Mouse (Mus musculus) right cerebral cortex, adult 18-20 months (tissue): ENCODE data around the gene Btbd19.

Experiments
- DNase-seq: peaks from one replicate; pipeline ENCODE4 v3.0.0; 2022; ENCODE audit warnings: mixed read lengths

The Btbd19 gene

DNA sequence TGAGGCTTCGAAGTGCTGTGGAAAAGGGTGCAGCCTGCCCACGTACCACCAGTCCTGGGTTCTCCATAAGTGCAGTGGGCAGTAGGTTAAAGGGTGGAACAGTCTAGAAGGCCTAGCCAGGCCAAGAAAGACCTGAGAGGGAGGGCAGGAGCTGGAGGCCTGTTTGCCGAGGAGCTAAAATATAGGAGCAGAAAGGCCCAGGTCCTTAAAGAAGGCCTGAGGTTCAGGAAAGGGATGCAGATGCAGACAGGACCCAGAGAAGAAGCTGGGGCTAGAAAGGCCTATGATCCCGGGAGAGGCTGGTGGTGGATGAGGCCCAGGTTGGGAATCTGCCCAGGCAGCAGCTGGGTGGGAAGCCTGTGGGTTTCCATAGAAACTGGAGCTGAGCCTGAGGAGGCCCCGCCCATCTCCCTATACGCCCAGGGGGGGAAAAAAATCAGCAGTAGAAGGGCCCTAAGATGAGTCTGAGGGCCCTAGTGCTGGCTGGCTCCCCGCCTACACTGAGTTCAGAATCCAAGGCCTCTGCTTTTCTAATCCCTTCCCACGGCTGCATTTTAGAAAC, at the start of gene Btbd19:
Btbd19 (minus strand) TSS at position 378 of the 562 bp plus-strand sequence.
- DNase-seq, result peak; percentile 82

DNA sequence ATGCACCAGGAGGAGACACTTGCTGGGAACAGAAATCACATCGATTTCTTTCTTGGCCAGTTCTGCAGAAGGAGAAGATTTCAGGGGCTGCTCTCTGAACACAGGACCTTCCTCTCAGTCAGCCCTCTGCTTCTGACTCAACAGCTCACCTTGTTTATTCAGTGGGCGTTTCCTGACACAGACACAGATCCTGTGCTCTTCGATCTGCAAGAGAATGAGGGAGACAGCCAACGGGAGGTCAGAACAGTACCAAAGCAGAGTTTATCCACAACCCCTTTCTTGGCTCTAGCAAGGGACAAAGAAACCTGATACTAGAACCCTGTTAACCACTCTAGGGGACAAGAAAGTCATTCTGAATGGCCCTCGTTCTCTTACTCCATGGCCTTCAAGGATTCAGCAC, 44.4 kb upstream of the Btbd19 start:
- no peak for DNase-seq

DNA sequence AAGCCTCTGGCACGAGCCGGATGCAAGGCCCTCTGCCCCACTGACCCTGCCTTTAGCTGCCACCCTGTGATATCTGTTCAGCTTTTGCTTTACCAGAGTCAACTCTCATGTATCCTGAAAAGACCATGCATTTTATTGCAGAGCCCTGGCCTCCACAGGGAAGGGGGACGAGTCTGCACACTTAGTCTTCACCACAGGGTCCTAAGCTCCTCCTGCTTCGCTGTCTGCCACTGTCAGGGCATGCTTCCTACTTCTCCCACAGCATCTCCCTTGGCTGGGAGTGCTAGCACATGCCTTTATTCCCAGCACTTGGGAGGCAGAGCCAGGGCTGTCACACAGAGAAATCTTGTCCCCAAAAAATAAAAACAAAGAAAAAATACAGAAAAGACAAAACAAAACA, 35.7 kb upstream of the Btbd19 start:
- no peak for DNase-seq

DNA sequence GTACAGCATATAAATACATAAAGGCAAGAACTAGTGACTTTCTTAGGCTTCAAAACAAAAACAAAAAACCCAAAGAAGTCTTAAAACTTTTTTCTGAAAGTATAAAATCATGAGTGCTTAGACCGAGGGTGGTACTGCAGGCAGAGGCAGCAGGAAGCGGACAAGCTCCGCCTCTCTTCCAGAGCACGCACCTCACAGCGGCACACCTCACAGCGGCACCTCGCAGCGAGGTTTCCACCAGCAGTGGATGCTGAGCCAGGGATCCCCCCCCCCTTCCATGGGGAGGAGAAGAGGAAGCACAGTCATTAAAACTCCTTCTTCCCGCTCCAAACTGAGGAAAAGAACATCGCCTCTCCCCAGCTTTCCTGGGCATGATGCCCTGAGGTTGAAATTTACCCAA, 34.1 kb upstream of the Btbd19 start:
- DNase-seq, result no peak

- DNase-seq, result no peak
Measured at GRCm38 (mm10) chr4:117156372-117156771, 30.8 kb upstream of the Btbd19 start.

DNA sequence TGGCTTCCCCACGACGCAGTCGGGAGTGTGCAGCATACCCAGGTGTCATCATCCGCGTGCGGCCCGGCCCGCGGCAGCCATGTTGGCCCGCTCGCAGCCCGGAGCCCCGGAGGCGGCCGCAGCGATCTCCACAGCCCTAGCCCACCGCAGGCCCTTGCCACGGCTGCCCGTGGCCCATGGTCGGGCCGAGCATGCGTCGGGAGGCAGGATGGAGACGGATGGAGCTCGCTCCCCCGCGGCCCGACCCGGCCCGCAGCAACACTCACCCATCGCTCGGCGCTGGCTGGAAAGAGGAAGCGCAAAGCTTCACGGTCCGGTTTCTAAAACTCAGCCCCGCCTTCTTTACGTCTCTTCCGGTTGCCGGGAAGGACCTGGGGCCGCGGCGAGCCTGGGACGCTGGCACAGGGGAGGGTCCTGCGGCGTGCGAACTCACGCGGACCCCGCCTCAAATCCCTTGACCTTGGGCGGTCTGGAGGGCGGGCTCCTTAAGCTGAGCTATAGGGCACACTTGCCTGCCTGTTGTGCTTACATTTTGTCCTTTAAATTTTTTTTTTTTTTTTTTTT, 30.3 kb upstream of the Btbd19 start, which contains the start of gene Rps8:
Rps8 (minus strand) TSS at position 452 of the 564 bp plus-strand sequence.
- DNase-seq, result peak; percentile 91

DNA sequence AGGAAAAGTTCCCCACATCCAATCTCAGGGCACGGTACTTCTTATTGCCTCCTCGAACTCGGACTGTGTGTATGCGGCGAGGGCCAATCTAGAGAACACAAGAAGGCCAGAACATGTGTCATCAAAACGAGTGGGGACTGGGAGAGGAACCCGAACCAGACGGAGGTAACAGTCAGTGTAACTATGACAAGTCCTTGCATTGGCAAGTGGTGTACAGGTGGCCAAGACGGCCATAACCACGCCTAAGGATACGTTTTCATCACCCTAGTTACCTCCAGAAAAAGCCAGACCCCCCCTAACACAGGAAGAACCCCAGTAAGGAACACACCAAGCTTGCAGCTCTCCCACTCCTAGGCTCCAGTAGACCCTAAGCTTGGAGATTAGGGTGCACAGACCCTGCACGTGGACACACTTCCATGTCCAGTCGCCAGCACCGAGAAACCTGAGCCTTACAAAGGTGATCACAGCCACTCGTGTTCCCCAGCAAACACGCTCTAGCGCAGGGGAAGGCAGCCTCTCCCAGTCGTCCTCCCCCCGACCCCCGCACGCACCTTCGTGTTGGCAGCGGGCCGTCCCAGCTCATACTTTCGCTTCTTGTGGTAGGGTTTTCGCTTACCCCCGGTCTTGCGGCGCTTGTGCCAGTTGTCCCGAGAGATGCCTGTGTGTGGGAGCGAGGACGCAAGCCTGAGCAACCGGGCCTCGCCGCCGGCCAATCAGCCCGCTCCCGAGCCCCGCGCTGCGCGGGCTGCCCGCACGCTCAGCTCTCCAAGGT, 29.7 kb upstream of the Btbd19 start:
- peak; percentile 23 for DNase-seq

- DNase-seq, result no peak
Measured at GRCm38 (mm10) chr4:117152714-117153113, 27.2 kb upstream of the Btbd19 start.

- no peak for DNase-seq
Measured at GRCm38 (mm10) chr4:117151416-117151815, 25.9 kb upstream of the Btbd19 start.

- no peak for DNase-seq
Measured at GRCm38 (mm10) chr4:117150212-117150733, 24.7 kb upstream of the Btbd19 start.

GRCm38 (mm10) chr4:117149291-117150211, 24.0 kb upstream of the Btbd19 start:
- DNase-seq, result no peak

GRCm38 (mm10) chr4:117148815-117149214, 23.3 kb upstream of the Btbd19 start:
- DNase-seq, result no peak

DNA sequence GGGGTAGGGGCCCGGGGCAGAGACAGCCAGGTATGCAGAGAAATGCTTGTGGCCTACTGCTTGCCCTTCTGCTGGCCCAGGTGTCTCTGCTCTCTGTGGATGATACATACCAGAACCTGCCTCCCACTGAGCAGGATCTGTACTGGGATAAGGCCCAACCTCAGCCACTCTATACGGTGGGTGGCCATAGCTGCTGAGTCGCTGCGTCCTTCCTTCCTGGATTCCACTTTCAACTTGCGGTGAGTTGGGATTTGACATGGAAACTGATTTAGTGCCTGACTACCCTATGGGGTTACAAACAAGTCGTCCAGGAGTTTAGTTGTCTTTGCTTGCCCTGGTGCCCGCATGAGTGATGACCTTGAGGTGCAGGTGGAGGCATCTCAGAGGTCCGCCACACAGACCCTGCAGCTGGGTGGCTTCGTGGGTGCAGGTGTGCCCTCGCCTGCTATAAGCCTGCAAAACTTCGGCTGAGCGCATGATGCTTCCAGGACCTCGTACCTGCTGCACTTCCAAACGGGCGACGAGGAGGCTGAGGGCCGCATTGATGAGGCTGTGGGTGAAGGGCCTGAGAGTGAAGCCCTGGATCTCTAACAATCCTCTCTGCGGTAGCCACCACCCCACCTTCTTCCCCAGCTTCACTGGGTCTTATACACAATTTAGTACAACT, 22.7 kb upstream of the Btbd19 start:
- DNase-seq, result no peak

DNA sequence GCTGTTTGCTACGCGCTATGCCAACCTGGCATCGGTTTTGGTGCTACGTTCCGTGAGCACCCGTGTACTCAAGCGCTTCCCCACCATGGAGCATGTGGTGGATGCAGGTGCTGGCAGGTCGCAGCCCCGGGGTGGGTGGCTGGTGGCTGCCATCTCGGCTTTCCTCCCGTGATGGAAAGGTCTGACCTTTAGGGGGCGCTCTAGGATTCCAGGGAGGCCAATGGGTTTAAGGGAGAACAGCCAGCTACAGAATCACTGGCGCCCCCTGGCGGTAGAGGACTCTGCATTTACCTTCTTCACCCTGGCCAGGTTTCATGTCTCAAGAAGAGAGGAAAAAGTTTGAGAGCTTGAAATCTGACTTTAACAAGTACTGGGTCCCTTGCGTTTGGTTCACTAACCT, 20.7 kb upstream of the Btbd19 start:
- DNase-seq, result peak; percentile 82

DNA sequence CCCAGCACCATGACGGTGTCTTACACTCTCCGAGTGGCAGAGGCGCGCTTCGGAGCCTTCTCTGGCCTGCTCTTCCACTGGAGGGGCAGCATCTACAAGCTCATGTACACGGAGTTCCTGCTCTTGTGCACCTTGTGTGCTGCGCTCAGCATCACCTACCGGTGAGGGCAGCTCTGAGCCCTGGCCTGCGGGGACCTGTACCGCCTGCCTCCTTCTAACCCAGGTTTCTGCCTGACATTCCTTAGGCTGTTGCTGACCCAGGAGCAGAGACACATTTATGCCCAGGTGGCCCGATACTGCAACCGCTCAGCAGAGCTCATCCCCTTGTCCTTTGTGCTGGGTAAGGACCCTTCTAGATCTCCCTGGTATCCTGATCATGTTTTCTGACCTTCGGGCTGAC, 19.7 kb upstream of the Btbd19 start:
- DNase-seq, result no peak

DNA sequence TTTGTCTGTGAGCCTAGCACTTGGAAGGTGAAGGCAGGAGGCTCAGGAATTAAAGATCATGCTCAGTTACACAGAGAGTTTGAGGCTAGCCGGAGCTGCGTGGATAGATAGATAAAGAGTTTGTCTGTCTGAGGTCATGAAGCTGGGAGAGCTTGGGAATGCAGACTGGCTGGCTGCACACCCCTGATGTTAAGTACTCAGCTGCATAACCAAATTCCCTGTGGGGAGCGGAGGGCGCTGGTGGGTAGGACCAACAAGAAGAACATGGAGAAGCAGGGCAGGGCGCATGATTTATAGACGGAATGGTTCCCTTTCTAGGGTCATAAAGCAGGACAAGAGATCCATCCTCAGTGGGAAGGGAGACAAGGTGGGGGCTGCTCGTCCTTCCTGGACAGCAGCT, 17.5 kb upstream of the Btbd19 start:
- no peak for DNase-seq

DNA sequence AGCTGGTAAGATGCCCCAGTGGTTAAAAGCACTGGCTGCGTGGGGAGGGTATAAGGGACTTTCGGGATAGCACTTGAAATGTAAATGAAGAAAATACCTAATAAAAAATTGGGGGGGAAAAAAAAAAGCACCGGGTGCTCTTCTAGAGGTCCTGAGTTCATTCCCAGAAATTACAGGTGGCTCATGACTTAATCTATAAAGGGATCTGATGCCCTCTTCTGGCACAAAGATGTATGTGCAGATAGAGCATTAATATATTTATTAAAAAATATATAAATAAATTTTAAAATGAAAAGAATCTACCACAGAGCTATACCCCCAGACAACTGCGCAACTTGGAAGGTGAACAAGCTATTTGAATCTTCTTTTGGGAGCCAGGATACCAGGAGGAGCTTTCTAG, 15.1 kb upstream of the Btbd19 start:
- DNase-seq, result no peak

- DNase-seq, result no peak
Measured at GRCm38 (mm10) chr4:117139217-117139612, 13.7 kb upstream of the Btbd19 start.

GRCm38 (mm10) chr4:117138295-117139216, 13.0 kb upstream of the Btbd19 start:
- no peak for DNase-seq

GRCm38 (mm10) chr4:117136034-117136433, 10.5 kb upstream of the Btbd19 start:
- no peak for DNase-seq

- DNase-seq, result no peak
Measured at GRCm38 (mm10) chr4:117134601-117134995, 9.1 kb upstream of the Btbd19 start.
